Mouse (Mus musculus): ENCODE measurements around the gene 2510009E07Rik. TPM values are rescaled to one million over a fixed set of nuclear protein-coding genes. Genes with fewer than 3 reads are reported as not detected.

2510009E07Rik gene
- total and polyA plus RNA-seq, 2 experiments: 3.7 to 6.9 TPM

DNA sequence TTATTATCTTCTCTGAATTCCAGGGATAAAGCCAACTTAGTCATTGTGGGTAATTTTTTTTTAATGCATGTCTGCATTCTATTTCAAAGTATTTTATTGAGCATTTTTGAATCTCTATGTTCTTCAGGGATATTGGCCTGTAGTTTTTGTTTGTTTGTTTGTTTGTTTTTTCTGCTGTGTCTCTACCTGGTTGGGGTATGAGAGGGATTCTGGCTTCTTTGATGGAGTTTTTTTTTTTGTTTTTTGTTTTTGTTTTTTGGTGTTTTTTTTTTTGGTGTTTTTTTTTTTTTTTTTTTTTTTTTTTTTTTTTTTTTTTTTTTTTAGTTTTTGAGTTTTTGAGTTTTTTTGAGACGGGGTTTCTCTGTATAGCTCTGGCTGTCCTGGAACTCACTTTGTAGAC is 41.2 kb upstream of the 2510009E07Rik start:
- Histone ChIP-seq H3K9ac (ENCODE audit: low read depth, low read length) (no peak overlapping the region), H3K4me1 (ENCODE audit: control insufficient read depth, insufficient read depth, low read length) (no peaks in the 10 kb centered on the region), H3K36me3 (ENCODE audit: control insufficient read depth, insufficient read depth, low read length) (no peaks in the 10 kb centered on the region), H3K27ac (replicated peaks; ENCODE audit: insufficient read depth, low read depth, low read length) (no peak overlapping the region), H3K79me2 (ENCODE audit: control insufficient read depth, insufficient read depth, low read length) (no peaks in the 10 kb centered on the region), H3K4me3 (ENCODE audit: insufficient read depth, low read depth, low read length) (no peak overlapping the region), H3K27me3 (ENCODE audit: control insufficient read depth, insufficient read depth, low read length) (no peaks in the 10 kb centered on the region)
- no peak for TF ChIP-seq POLR2A (IDR thresholded peaks at IDR 0.05; ENCODE audit: extremely low read depth, insufficient read depth, low read length)
- TF ChIP-seq CTCF (IDR thresholded peaks at IDR 0.05; ENCODE audit: low read depth, low read length): no peak
- DNase-seq (ENCODE audit: extremely low read depth, low read depth, low spot score): no peak
- WGBS: 100% methylated on average over 1 of the region's 1 CpGs

DNA sequence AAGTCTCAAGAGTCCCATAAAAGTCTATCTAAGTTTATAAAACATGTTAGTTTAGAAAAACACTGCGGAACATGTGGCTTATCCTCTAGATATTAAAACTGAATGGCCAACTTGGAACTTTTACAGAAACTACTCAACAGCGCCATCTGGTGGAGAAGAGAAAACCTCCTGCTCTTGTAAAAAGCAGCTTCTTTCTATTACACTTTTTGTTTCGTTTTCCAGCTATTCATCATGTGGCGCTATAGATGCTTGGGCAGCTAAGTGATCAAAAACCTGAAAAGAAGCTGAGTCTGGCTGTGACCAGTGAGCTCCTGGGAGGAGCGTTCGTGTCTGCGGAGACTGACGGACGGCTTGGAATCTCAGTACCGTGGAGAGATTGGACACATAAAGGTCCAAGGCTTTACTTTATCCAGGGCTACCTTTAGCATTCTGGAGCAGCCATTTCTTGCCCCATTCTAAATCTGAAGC is 33.5 kb upstream of the 2510009E07Rik start:
- no peak for TF ChIP-seq POLR2A (IDR thresholded peaks at IDR 0.05; ENCODE audit: extremely low read depth, insufficient read depth, low read length)
- TF ChIP-seq CTCF (IDR thresholded peaks at IDR 0.05; ENCODE audit: low read depth, low read length): peak; percentile 51
- Histone ChIP-seq H3K4me1 (ENCODE audit: control insufficient read depth, insufficient read depth, low read length) (peaks cover 2% of the 10 kb centered on the region; the same call in 1 of the 2 replicates), H3K27ac (replicated peaks; ENCODE audit: insufficient read depth, low read depth, low read length) (no peak overlapping the region), H3K4me3 (ENCODE audit: insufficient read depth, low read depth, low read length) (peak overlapping the region; percentile 16; the same call in 1 of the 2 replicates), H3K9ac (ENCODE audit: low read depth, low read length) (peak overlapping the region; percentile 57; the same call in 1 of the 2 replicates), H3K79me2 (ENCODE audit: control insufficient read depth, insufficient read depth, low read length) (no peaks in the 10 kb centered on the region), H3K36me3 (ENCODE audit: control insufficient read depth, insufficient read depth, low read length) (no peaks in the 10 kb centered on the region), H3K27me3 (ENCODE audit: control insufficient read depth, insufficient read depth, low read length) (no peaks in the 10 kb centered on the region)
- 36% methylated on average over 10 of the region's 10 CpGs for WGBS
- DNase-seq (ENCODE audit: extremely low read depth, low read depth, low spot score): peak; percentile 62

DNA sequence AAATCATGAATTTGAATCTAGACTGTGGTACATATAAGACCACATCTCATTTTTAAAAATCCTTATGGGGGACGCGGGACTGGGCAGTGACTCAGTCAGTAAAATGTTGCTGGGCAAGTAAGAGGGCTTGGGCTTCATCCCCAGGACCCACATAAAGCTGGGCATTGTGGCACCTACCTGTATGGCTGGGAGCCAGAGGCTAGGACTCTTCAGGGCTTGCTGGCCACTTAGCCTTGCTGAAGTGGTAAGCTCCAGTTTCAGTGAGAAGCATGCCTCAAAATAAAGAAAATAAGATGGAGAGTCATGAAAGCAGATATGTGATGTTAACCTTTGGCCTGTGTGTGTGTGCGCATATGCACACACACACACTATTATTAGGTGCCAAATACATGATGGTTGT is 33.0 kb upstream of the 2510009E07Rik start:
- no peaks in the 10 kb centered on the region for H3K27me3 ChIP-seq (ENCODE audit: control insufficient read depth, insufficient read depth, low read length)
- WGBS: 90% methylated on average over 3 of the region's 3 CpGs
- H3K9ac ChIP-seq (ENCODE audit: low read depth, low read length): no peak overlapping the region
- no peaks in the 10 kb centered on the region for H3K36me3 ChIP-seq (ENCODE audit: control insufficient read depth, insufficient read depth, low read length)
- DNase-seq (ENCODE audit: extremely low read depth, low read depth, low spot score): no peak
- no peak overlapping the region for H3K4me3 ChIP-seq (ENCODE audit: insufficient read depth, low read depth, low read length)
- H3K4me1 ChIP-seq (ENCODE audit: control insufficient read depth, insufficient read depth, low read length): peaks cover 2% of the 10 kb centered on the region; the same call in 1 of the 2 replicates
- H3K27ac ChIP-seq (replicated peaks; ENCODE audit: insufficient read depth, low read depth, low read length): no peak overlapping the region
- no peak for TF ChIP-seq POLR2A (IDR thresholded peaks at IDR 0.05; ENCODE audit: extremely low read depth, insufficient read depth, low read length)
- TF ChIP-seq CTCF (IDR thresholded peaks at IDR 0.05; ENCODE audit: low read depth, low read length): no peak
- no peaks in the 10 kb centered on the region for H3K79me2 ChIP-seq (ENCODE audit: control insufficient read depth, insufficient read depth, low read length)

DNA sequence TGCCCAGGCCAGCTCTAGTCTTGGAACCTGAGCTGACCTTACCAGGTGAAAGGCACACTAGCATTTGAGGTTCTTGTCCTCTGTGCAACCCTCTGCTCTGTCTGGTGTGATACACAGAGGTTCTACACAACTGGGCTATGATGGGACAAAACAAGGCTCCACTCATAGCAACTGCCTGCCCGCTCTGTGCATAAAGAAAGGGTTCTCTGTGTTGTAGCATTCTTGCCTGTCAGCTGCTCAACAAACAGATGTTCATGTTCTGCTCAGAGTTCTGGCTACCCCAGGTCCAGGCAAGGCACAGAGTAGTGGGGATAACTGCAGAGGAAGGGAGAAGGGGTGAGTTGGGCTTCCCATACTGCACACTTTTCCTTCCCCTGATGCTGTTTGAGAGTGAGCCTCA is 29.8 kb upstream of the 2510009E07Rik start:
- Histone ChIP-seq H3K79me2 (ENCODE audit: control insufficient read depth, insufficient read depth, low read length) (no peaks in the 10 kb centered on the region), H3K27ac (replicated peaks; ENCODE audit: insufficient read depth, low read depth, low read length) (no peak overlapping the region), H3K9ac (ENCODE audit: low read depth, low read length) (no peak overlapping the region), H3K27me3 (ENCODE audit: control insufficient read depth, insufficient read depth, low read length) (no peaks in the 10 kb centered on the region), H3K36me3 (ENCODE audit: control insufficient read depth, insufficient read depth, low read length) (no peaks in the 10 kb centered on the region), H3K4me3 (ENCODE audit: insufficient read depth, low read depth, low read length) (no peak overlapping the region), H3K4me1 (ENCODE audit: control insufficient read depth, insufficient read depth, low read length) (peaks cover 2% of the 10 kb centered on the region; the same call in 1 of the 2 replicates)
- DNase-seq (ENCODE audit: extremely low read depth, low read depth, low spot score): no peak
- WGBS: 97% methylated on average over 1 of the region's 1 CpGs
- TF ChIP-seq POLR2A (IDR thresholded peaks at IDR 0.05; ENCODE audit: extremely low read depth, insufficient read depth, low read length) (no peak), CTCF (IDR thresholded peaks at IDR 0.05; ENCODE audit: low read depth, low read length) (no peak)

DNA sequence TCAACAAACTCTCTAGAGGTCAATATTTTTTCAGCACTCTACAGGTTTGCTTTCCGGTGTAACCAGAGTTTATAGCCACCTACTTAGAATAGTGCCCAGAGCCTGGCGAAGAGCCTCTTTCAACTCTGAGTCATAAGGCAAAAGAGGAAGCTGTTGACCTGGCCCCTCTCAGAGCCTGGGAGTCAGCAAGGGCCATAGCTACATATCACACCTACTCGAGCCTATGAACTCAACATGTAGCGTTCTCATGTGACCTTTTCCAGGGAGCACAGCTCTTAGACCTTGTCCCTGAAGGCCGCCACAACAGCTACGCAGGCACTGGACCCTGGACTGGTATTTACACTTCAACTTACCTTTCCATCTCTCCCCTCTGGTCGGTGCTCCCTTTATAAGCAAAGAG is 25.3 kb upstream of the 2510009E07Rik start:
- H3K4me3 ChIP-seq (ENCODE audit: insufficient read depth, low read depth, low read length): no peak overlapping the region
- no peaks in the 10 kb centered on the region for H3K36me3 ChIP-seq (ENCODE audit: control insufficient read depth, insufficient read depth, low read length)
- no peaks in the 10 kb centered on the region for H3K4me1 ChIP-seq (ENCODE audit: control insufficient read depth, insufficient read depth, low read length)
- no peak overlapping the region for H3K9ac ChIP-seq (ENCODE audit: low read depth, low read length)
- WGBS: 47% methylated on average over 7 of the region's 7 CpGs
- H3K27me3 ChIP-seq (ENCODE audit: control insufficient read depth, insufficient read depth, low read length): no peaks in the 10 kb centered on the region
- no peak for DNase-seq (ENCODE audit: extremely low read depth, low read depth, low spot score)
- H3K79me2 ChIP-seq (ENCODE audit: control insufficient read depth, insufficient read depth, low read length): no peaks in the 10 kb centered on the region
- no peak overlapping the region for H3K27ac ChIP-seq (replicated peaks; ENCODE audit: insufficient read depth, low read depth, low read length)
- TF ChIP-seq CTCF (IDR thresholded peaks at IDR 0.05; ENCODE audit: low read depth, low read length): no peak
- TF ChIP-seq POLR2A (IDR thresholded peaks at IDR 0.05; ENCODE audit: extremely low read depth, insufficient read depth, low read length): no peak

DNA sequence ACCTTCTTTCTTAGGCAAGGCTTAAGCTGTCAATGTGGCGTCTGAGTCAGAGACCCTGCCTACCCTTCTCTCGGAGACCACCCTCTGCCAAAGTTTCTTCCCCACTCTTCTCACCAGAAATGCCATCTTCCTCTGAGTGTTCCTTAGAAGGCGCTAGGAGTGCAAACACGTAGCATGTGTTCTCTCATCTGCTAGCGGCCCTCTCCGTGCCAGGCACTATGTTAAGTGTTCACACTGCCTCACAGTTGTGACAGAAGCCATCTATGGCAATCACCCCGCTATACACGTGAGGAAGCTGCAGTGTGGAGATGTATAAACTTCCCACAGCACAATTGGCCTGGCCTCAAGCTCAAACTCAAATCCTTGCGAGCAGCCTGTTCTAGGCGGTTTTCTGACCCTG is 20.1 kb upstream of the 2510009E07Rik start:
- 93% methylated on average over 10 of the region's 10 CpGs for WGBS
- no peaks in the 10 kb centered on the region for H3K79me2 ChIP-seq (ENCODE audit: control insufficient read depth, insufficient read depth, low read length)
- no peak for DNase-seq (ENCODE audit: extremely low read depth, low read depth, low spot score)
- no peaks in the 10 kb centered on the region for H3K4me1 ChIP-seq (ENCODE audit: control insufficient read depth, insufficient read depth, low read length)
- H3K4me3 ChIP-seq (ENCODE audit: insufficient read depth, low read depth, low read length): no peak overlapping the region
- TF ChIP-seq CTCF (IDR thresholded peaks at IDR 0.05; ENCODE audit: low read depth, low read length) (no peak), POLR2A (IDR thresholded peaks at IDR 0.05; ENCODE audit: extremely low read depth, insufficient read depth, low read length) (no peak)
- no peak overlapping the region for H3K9ac ChIP-seq (ENCODE audit: low read depth, low read length)
- H3K36me3 ChIP-seq (ENCODE audit: control insufficient read depth, insufficient read depth, low read length): no peaks in the 10 kb centered on the region
- no peak overlapping the region for H3K27ac ChIP-seq (replicated peaks; ENCODE audit: insufficient read depth, low read depth, low read length)
- no peaks in the 10 kb centered on the region; the same call in 1 of the 2 replicates for H3K27me3 ChIP-seq (ENCODE audit: control insufficient read depth, insufficient read depth, low read length)
